Mouse (Mus musculus) adrenal gland (tissue): Measurements from ENCODE around the gene Nit2.

Experiments used
- intact Hi-C: fragments of 180-260 bp; cut with DNase I; formaldehyde crosslinking; loops from one replicate; pipeline ENCODE4 v1.15.1; 2025

Gene Nit2

DNA sequence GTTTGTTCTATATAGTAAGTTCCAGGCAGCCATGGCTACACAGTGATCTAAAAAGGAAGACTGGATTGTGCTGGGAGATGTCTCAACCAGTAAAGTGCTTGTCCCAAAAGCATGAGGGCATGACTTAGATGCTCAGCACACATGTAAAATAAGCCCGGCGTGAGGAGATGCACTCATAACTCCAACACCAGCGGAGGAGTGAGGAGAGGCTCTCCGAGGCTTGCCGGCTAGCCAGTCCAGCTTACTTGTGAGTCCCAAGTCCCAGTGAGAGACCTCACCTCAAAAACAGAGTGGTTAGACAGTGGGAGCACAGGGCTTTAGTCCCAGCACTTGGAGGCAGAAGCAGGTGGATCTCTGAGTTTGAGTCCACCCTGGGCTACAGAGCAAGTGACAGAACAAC, 2.0 kb downstream of the Nit2 start:
- intact Hi-C loops, result loop anchor here (5.0 kb wide), 1 partner anchor 43 kb away; the partner anchor contains the start of gene Tomm70a

DNA sequence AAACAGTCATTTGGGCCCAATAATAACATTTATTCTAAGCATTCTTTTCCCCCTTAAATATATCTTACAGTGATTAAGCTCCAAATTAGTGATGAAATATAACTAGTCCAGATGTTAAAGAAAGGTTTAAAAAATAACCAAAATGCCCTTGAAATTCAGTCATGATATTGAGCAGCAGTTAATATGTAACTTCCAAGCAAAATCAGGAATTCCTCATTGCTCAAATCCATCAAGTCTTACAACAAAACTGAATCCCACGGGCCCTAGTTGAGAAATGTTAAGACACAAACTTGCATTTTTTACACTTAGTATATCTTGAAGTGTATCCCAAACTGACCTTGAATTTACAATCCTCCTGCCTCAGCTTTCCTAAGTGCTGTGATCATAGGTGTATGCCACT, 3.4 kb downstream of the Nit2 start:
- intact Hi-C loops, result no loop called here

DNA sequence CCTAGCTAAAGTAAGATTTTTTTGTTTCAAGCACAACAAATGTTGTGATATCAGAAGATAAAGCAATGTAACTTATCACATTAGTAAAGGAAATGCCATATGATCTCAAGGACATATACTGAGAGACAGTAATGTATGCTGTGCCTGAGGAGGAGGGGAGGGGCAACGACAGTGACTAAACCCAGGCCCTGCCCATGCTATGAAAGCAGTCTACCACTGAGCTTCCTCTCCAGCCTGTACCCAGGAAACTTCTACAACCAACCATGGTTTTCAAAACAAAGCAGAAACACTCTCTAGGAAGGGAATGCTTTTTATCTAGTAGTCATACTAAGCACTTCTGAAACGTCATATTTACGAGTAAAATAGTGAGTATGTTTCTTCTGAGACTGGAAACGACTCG, 4.3 kb downstream of the Nit2 start:
- intact Hi-C loops, result no loop called here

DNA sequence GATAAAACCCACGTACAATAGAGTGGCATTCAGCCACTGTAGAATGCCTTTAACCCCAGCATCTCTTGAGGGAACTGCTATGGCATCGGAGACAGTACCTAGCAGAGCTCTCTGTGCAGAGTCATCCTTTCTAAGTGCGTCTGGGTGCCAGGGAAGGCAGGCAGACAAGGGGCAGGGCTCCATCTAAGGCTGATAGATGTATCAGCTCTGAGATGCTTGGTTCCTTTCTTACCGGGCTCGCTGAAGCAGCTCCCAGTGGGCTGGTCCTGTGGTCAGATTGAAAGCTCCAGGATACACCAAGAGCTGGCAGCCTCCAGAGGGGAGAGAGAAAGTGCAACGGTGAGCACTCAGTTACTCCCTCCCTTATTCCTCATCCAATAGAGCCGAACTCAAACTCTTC, 7.3 kb downstream of the Nit2 start:
- intact Hi-C loops, result no loop called here

DNA sequence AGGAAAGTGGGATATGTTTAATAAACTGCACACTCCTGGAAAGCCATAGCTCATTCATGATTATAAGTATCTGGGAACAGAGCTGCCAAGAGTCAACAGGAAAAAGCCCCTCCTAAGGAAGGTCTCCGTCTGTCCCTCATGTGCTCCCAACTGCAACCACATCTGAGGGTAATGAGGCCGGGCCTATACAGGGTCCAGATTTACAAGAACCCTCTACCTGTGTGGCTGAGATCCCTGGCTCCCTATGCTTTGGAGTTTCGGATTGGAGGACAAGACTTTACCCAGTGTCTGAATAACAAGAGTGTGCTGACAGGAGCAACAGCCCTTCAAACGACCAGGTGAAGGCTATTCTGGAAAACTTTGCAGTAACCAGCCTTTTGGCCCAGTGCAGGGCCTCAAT, 9.4 kb downstream of the Nit2 start:
- intact Hi-C loops, result no loop called here

DNA sequence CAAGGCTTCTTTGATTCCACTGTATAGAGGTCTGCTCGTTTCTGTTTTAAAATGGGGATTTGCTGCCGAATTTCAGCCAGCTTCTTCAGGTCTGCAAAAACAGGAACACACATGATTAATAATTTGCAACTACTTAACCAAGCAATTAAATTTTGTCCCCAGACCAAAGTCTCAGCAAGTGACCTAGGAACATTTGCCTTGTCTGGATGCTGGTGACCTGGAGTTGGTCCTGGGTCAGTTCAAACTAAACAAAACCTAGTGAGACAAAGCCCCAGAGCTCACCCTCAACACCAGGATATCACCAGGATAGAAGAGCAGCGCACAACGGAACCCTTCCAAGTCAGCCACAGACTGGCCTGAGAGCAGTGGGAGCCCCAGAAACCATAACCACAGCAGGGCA, 10.1 kb downstream of the Nit2 start:
- intact Hi-C loops, result no loop called here

DNA sequence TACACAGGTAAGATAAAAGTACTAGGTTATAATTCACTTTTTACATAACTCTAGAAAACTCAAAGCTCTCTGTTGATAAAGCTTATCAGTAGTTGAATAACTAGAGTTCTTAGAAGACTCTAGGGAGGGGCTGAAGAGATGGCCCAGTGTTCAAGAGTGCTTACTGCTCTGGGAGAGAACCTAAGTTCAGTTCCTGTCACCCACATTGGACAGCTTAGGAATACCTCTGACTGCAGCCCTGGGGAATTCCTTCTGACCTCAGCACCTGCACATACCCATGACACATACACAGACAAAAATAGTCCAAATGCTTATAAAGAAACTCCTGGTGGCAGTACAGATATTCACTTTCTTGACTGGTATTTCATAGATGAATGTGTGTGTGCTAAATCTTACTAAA, 11.2 kb downstream of the Nit2 start:
- intact Hi-C loops, result no loop called here

DNA sequence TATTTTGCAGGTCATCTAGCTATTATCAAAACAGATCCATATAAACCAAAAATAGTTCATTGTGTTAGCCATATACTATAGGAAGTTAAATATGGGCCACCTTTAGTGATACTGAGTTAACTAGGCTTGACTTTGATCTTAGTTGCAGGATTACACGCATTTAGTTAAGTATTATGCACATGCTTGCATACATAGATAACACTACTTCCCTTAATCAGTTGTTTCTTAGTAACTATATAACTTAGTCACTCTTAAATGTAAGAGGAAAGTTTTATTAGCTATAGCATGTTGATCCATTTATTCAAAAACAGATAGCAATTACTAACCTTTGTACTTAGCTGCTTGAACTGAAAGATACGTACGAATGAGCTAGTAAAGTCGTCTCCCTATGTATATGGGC, 15.7 kb downstream of the Nit2 start:
- intact Hi-C loops, result no loop called here

DNA sequence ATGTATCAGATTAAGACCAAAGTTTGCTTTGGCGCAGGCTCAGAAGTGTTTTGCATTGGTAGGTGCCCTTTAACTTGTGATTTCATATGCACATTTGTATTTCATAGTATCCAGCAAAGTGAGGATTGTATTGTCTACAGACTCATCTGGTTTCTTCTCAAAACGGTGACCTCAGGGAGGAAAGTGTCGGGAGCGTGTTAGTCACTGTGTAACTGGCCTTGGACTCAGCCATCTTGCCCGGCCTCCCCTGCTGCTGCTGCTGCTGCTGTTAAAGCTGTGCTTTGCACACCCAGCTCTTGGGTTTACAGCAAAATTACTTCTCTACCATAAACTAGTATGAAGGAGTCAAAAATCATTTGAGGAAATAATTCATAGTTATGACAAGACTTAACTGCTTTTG, 22.4 kb downstream of the Nit2 start:
- intact Hi-C loops, result no loop called here

DNA sequence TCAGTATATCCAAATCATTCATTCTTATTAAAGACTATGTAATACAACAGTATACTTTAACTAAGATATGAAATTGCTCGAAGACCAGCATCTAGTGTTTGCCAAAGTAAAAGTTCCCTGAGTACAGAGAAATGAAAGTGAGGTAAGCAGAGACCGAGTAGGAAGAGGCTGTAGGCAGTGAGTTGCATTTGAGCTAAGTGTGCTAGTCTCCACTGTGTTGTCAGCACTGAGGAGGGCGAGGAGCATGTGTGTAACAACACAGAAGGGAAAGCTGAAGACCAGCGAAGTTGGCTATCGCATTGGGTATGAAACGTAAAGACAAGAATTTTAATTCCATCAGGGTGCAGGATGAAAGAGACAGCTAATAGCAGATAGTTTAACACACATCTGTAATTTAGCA, 33.5 kb downstream of the Nit2 start:
- intact Hi-C loops, result no loop called here

DNA sequence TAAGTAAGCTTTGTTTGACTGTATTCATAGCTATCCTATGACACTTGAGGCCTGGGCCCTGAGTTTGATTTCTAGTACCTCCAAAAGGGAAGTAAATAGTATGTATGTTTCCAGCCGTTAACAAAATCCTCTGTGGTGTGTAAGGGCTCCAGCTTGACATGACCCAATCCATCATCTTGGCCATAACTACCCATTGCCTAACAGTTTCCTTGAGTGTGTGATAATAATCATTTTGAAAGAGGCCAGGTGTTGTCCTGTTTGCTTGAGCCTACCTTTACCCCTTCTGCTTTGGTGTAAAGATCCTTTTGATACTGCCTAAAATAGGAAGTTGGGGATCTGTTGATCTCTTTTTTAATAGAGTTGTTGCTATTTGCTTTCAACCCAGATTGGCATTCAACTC, 34.8 kb downstream of the Nit2 start:
- intact Hi-C loops, result no loop called here

DNA sequence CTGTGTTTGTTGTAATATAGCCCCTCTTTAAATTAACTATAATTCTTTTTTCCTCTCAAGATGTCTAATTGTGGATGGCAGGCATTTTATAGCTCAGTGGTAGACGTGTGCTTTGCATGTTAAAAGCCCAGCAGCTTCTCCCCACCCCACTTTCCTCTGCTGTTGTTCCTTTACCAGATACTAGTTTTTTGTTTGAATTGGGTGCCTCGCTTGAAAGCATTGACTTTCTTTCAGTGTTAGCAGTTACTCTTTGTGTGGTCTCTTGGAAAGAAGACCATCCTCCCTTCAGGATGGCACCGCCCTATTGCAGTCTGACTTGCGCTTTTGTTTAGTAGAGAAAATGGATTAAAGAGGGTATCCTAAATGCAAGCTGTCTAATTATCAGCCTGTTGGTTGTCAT, 35.6 kb downstream of the Nit2 start:
- intact Hi-C loops, result no loop called here

DNA sequence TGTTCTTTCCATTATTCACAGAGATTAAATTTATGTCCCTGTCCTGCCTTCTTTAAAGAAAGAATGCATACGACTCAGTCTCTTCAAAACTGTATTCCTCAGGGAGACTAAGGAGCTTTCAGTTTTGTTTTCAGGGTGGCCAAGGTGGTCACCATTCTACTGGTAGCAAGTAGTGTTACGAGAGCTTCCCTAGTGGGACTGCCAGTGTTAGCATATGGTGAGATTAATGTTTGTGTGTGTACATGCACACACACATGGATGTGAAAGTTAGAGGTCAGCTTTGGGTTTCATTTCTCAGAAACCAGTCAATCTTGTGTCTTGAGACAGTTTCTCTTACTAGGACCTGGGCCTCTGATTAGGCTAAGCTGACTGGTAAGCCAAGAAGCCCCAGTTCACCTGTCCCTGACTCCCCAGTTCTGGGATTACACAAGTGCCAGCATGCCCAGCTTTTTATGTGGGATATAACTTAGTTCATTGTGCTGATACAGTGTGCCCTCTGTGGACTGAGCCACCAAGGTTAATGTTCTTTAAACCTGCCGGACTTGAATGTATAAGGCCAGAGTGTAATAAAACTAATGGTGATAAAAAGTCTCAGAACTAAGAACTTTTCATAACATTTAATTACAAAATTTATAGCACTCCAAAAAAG, 36.3 kb downstream of the Nit2 start:
- intact Hi-C loops, result no loop called here

DNA sequence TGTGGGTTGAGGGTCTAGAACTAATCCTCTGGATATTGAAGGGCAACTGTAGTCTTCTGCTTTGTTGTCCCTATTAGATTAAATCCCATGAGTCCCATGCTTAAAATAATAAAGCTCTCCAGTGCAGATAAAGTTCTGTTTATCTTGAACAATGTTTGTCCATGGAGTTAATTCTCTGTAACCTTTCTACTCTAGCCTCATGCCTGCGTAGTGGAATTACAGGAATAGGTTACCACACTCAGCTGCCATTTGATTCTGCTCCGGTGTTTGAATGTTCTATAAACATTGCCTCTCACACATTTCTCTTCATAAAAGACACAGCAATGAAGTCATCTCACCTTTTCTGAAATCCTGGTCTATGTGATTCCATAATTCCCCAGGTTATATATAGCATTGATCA, 39.3 kb downstream of the Nit2 start:
- intact Hi-C loops, result no loop called here

DNA sequence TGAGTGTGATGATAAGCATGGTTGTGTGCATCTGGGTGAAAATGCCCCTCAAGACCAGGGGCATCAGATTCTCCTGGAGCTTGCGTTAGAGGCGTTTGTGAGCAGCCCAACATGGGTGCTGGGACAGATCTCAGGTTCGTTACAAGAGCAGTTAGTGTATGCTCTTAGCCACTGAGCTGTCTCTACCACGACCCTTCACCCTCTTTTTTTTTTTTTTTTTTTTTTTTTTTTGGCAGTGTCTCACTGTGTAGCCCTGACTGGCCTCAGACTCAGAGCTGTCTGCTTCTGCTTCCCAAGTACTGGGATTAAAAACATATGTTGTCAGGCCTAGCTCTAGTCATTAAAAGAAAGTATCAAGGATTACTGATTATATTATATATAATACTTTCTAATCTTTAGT, 40.9 kb downstream of the Nit2 start:
- intact Hi-C loops, result no loop called here

DNA sequence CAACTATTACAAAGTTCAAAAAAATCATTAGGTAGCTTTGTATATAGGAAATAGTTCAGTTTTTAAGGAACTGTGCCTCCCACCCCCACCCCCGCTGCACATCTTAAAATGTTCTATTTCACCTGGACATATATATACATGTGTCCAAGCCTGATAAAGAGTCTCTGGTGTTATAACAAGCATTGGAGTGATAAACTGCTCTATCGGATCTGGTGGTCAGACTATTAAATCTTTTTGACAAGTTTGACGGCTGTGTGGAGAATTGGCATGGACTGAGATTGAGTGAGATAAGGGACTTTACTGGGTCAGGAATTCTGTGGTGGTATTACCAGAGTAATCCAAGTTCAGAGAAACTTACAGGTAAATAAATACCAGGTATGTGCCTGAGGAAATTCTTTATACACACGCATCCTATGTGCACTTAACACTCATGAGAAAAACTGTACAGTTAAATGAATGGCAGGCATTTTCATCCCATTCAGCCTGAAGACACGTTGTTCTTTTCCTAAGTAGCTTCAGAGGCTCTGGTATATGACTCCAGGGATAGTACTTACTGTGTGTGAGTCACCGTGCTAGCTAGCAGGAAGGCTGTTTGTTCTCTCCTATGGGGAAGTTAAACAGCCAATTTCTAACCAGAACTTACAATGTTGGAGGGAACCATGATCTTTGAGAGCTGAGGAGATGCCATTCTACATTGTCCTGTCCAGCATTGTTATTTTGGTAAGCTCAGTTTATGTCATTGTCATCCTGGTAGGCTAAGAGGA, 44.3 kb downstream of the Nit2 start:
- intact Hi-C loops, result loop anchor here (5.0 kb wide), 1 partner anchor 44 kb away; the partner anchor contains the start of gene Nit2

DNA sequence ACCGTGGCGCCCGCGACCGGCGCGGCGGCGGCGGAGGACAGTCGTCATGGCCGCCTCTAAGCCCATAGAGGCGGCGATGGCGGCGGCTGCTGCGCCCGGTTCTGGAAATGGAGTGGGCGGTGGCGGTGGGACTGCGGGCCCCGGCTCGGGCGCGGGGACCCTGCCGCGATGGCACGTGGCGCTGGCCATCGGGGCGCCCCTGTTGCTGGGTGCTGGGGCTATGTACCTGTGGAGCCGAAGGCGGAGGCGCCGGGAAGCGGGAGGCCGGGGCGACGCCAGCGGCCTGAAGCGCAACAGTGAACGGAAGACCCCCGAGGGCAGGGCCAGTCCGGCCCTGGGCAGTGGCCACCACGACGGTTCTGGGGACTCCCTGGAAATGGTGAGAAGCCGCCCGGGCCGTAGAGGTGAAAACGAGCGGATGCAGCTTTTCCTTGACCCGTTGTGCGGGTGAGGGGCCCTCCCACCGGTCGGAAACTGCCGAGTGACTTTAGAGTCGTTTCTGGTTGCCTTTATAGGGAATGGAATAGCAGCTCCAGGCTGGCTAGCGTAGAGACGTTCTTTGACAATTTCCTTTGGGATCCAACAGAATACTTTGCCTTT, 45.2 kb downstream of the Nit2 start:
- intact Hi-C loops, result loop anchor here (5.0 kb wide), 1 partner anchor 45 kb away; the partner anchor contains the start of gene Nit2

DNA sequence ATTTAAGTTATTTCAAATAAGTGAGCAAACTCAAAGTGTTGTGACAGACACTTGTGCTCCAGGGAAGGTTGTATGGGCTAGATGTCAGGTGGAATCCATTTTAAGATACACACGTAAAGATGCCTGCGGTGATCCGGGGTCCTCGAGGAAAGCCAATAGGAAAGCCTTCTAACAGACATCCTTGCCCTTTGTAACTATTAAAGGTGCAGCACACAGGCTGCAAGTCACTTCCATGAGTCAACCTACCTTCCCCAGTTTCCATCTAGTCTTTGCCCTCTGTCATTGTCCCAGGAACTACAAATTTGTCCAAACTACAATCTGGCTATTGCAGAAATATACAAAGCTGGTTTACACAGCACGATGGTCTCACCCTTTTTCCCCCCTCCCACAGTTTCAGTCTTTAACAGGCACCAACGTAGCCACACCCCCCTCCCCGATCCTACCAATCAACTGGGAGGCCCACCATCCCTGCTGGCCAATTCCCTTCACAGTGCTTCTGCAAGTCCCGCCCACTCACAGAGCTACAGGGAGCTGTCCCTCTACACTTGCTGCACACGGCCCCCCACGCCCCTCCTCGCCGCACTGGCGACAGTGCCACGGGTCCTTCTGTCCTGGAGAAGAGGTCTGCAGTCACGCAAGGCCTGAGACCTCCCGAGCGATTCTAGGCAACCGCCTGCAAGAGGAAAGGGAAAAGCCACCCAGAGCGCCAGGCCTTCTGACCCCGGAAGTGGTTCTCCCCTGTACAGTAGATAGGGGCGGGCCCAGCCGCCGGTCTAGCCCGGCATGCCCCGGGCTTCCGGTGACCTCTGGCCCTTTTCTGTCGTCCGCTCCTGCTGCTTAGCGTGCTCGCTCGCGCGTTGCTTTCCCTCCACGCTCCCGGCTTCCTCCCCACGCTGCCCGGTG, 46.0 kb downstream of the Nit2 start, which contains the start of gene Tomm70a:
Gene Tomm70a, plus strand, starts transcription at position 791 of the 903 bp plus-strand sequence.
- intact Hi-C loops, result loop anchor here (5.0 kb wide), 1 partner anchor 46 kb away; the partner anchor contains the start of gene Nit2

DNA sequence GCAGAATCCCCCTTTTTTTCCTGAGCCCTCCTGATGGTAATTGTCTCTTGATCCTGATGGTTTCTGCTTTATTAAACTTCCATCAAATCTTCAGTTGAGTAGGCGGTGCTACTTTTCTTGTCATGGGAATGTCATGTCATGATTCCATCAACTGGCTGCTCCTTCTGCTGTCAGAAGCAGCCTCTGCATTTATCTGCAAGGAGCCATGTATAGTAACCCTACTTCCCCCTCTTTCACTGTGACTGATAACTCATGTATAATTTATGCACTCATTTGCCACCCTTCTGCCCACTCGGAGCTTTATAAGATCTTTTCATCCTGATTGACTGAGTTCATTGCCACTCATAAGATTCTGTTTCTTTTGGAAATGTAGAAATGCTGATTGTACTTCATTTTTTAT, 49.6 kb downstream of the Nit2 start:
- intact Hi-C loops, result no loop called here

DNA sequence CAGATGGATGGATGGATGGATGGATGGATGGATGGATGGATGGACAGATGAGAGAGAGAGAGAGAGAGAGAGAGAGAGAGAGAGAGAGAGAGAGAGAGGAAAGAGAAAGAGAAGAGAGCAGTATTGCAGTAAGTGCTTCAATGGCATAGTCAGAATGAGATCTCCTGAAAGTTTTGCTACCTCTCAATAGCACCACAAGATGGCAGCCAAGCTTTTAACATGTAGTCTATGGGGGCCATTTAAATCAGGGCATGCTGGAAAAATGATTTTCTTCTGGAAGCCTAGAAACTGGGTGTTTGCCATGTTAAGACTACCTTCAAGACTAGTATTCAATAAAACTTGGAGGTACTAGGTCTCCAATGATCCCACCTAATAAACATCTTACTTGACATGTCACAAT, 51.1 kb downstream of the Nit2 start:
- intact Hi-C loops, result no loop called here
